Mouse (Mus musculus) heart, postnatal 0 days (tissue): Measurements from ENCODE around the gene Eef2.
A peak's percentile ranks its signal among the peaks of the same experiment; 100 is the strongest.

Experiments used
- CTCF ChIP-seq: IDR thresholded peaks from 2 replicates; pipeline ENCODE4 v1.5.1; 2016; ENCODE audit warnings: antibody characterized with exemption, control low read depth, low read depth
- EP300 ChIP-seq: IDR thresholded peaks from 2 replicates; pipeline ENCODE4 v1.6.1; 2016; ENCODE audit warnings: antibody characterized with exemption, low read depth

GRCm38 (mm10) chr10:81193991-81194774 lies 17.8 kb downstream of the Eef2 start:
- TF ChIP-seq CTCF (no peak), EP300 (peak; percentile 91)
